Mouse (Mus musculus): ENCODE results near the gene Txndc17. TPM values are rescaled to one million over a fixed set of nuclear protein-coding genes. Genes with fewer than 3 reads are reported as not detected.
A peak's percentile ranks its signal among the peaks of the same experiment; 100 is the strongest.

Gene Txndc17
- polyA plus RNA-seq, 1 experiment from 2014 or later: 197 TPM

DNA sequence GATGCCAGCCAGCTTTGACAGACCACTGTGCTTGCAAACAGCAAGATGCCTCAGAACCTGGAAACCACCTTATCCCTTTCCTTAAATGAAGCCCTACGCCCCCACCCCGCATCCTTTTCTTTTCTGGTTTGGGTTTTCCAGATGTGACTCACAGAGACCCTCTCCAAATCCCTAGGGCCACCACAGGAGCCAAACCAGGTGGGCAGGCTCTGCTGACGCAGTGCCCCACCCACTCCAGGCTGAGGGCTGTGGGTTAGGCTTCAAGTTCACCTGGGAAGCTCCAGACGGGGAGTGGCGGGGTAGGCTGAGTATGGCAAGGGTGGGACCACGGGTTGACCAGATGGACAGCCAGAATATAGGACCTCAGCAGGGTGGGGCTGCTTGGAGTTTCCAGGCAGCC, 19.6 kb downstream of the Txndc17 start:
- Histone ChIP-seq H3K4me1 (ENCODE audit: control insufficient read depth, insufficient read depth, low read length) (no peaks in the 10 kb centered on the region; the same call in 1 of the 2 replicates), H3K36me3 (ENCODE audit: control insufficient read depth, insufficient read depth, low read length) (no peaks in the 10 kb centered on the region), H3K4me3 (ENCODE audit: low read depth, low read length) (no peak overlapping the region), H3K27me3 (replicated peaks; ENCODE audit: control insufficient read depth, insufficient read depth, low read length) (no peaks in the 10 kb centered on the region), H3K9ac (ENCODE audit: low read depth, low read length) (no peak overlapping the region), H3K9me3 (ENCODE audit: control insufficient read depth, low read length) (no peaks in the 10 kb centered on the region), H3K4me2 (ENCODE audit: low read depth, low read length) (no peak overlapping the region), H3K27ac (replicated peaks; ENCODE audit: low read depth, low read length) (no peak overlapping the region)
- no peak for DNase-seq (ENCODE audit: low spot score)
- WGBS: 78% methylated on average over 6 of the region's 6 CpGs
- no peak for ATAC-seq (ENCODE audit: low read depth)

- DNase-seq (ENCODE audit: low spot score): no peak
- WGBS: 88% methylated on average over 4 of the region's 4 CpGs
Observed at GRCm38 (mm10) chr11:72228513-72228912, 21.2 kb downstream of the Txndc17 start.

GRCm38 (mm10) chr11:72232068-72232467, 24.7 kb downstream of the Txndc17 start:
- Histone ChIP-seq H3K4me2 (ENCODE audit: low read depth, low read length) (no peak overlapping the region), H3K9ac (ENCODE audit: low read depth, low read length) (no peak overlapping the region), H3K27me3 (replicated peaks; ENCODE audit: control insufficient read depth, insufficient read depth, low read length) (no peaks in the 10 kb centered on the region), H3K27ac (replicated peaks; ENCODE audit: low read depth, low read length) (no peak overlapping the region), H3K9me3 (ENCODE audit: control insufficient read depth, low read length) (no peaks in the 10 kb centered on the region), H3K4me1 (ENCODE audit: control insufficient read depth, insufficient read depth, low read length) (no peaks in the 10 kb centered on the region), H3K4me3 (ENCODE audit: low read depth, low read length) (no peak overlapping the region), H3K36me3 (ENCODE audit: control insufficient read depth, insufficient read depth, low read length) (no peaks in the 10 kb centered on the region)
- DNase-seq (ENCODE audit: low spot score) (no peak), ATAC-seq (ENCODE audit: low read depth) (no peak)
- 85% methylated on average over 7 of the region's 7 CpGs for WGBS

More at GRCm38 (mm10) chr11:72228513-72228912, 21.2 kb downstream of the Txndc17 start:
- H3K4me3 ChIP-seq (ENCODE audit: low read depth, low read length): no peak overlapping the region
- H3K9me3 ChIP-seq (ENCODE audit: control insufficient read depth, low read length): no peaks in the 10 kb centered on the region
- no peaks in the 10 kb centered on the region; the same call in 1 of the 2 replicates for H3K4me1 ChIP-seq (ENCODE audit: control insufficient read depth, insufficient read depth, low read length)
- no peak overlapping the region for H3K9ac ChIP-seq (ENCODE audit: low read depth, low read length)
- ATAC-seq (ENCODE audit: low read depth): no peak
- no peak overlapping the region for H3K4me2 ChIP-seq (ENCODE audit: low read depth, low read length)
- H3K36me3 ChIP-seq (ENCODE audit: control insufficient read depth, insufficient read depth, low read length): no peaks in the 10 kb centered on the region
- H3K27me3 ChIP-seq (replicated peaks; ENCODE audit: control insufficient read depth, insufficient read depth, low read length): no peaks in the 10 kb centered on the region
- no peak overlapping the region for H3K27ac ChIP-seq (replicated peaks; ENCODE audit: low read depth, low read length)

- no peaks in the 10 kb centered on the region for H3K4me1 ChIP-seq (ENCODE audit: control insufficient read depth, insufficient read depth, low read length)
- WGBS: 43% methylated on average over 1 of the region's 1 CpGs
- no peaks in the 10 kb centered on the region for H3K27me3 ChIP-seq (replicated peaks; ENCODE audit: control insufficient read depth, insufficient read depth, low read length)
- DNase-seq (ENCODE audit: low spot score) (no peak), ATAC-seq (ENCODE audit: low read depth) (no peak)
- no peaks in the 10 kb centered on the region for H3K9me3 ChIP-seq (ENCODE audit: control insufficient read depth, low read length)
- no peak overlapping the region for H3K4me2 ChIP-seq (ENCODE audit: low read depth, low read length)
- no peak overlapping the region for H3K9ac ChIP-seq (ENCODE audit: low read depth, low read length)
- no peak overlapping the region for H3K27ac ChIP-seq (replicated peaks; ENCODE audit: low read depth, low read length)
- H3K36me3 ChIP-seq (ENCODE audit: control insufficient read depth, insufficient read depth, low read length): no peaks in the 10 kb centered on the region
- no peak overlapping the region for H3K4me3 ChIP-seq (ENCODE audit: low read depth, low read length)
Observed at GRCm38 (mm10) chr11:72232991-72233390, 25.6 kb downstream of the Txndc17 start.

DNA sequence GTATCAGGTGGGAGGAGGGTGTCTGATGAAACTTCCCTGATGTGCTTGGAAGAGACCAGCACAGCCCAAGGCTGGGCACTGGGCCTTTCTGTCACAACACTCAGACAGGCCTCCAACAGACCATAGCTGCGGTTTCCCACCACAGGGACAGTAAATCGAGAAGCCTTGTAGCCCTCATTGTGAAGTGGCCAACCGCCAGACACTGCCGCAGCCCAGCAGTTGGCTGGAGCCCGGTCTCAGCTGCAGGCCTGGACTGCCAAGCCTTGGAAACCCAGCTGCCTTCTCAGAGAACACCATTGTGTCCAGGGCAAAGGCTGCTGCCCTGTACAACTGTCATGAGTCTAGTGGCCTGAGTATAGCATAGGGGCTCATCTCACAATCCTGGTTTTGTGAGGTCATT, 26.7 kb downstream of the Txndc17 start:
- DNase-seq (ENCODE audit: low spot score): no peak
- 67% methylated on average over 5 of the region's 5 CpGs for WGBS
- Histone ChIP-seq H3K9me3 (ENCODE audit: control insufficient read depth, low read length) (no peaks in the 10 kb centered on the region), H3K36me3 (ENCODE audit: control insufficient read depth, insufficient read depth, low read length) (no peaks in the 10 kb centered on the region), H3K27ac (replicated peaks; ENCODE audit: low read depth, low read length) (no peak overlapping the region), H3K4me2 (ENCODE audit: low read depth, low read length) (no peak overlapping the region), H3K4me3 (ENCODE audit: low read depth, low read length) (no peak overlapping the region), H3K27me3 (replicated peaks; ENCODE audit: control insufficient read depth, insufficient read depth, low read length) (no peaks in the 10 kb centered on the region), H3K9ac (ENCODE audit: low read depth, low read length) (no peak overlapping the region), H3K4me1 (ENCODE audit: control insufficient read depth, insufficient read depth, low read length) (no peaks in the 10 kb centered on the region)
- ATAC-seq (ENCODE audit: low read depth): no peak

DNA sequence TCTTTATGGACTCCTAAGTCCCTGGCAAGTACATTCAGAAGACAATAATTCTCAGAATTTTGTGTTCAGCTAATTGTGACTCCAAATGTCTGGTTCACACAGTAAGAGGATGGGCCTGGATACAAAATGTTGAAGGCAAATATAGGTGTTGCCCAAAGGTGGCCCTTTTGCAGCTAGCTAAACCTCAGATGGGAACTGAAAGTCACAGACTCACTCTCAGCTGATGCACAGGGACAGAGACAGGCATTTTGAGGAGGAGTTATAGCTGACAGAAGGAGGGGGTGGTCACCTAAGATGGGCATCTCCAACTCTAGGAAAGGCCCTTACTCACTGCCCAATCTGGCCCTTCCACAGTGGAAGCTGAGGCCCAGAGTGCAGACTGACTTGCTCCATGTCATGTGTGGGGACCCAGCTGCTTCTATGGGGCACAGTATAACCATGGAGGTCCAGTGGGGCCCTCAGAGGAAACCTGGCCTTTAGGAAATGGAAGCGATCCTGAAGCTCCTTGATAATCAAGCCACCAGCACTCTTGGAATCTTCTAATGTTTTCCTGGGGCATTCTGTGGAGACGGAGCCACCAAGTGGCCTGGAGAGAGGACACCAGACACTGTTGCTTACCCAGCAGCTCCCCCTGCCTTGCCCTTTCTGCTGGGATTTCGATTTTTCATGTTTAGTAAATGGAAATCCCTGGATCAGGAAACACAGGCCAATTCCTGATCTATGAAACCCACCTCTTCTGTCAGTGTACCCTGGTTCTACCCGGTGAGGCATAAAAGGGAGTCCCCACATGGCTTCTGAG, 32.9 kb downstream of the Txndc17 start:
- Histone ChIP-seq H3K4me3 (ENCODE audit: low read depth, low read length) (no peak overlapping the region), H3K36me3 (ENCODE audit: control insufficient read depth, insufficient read depth, low read length) (no peaks in the 10 kb centered on the region), H3K9me3 (ENCODE audit: control insufficient read depth, low read length) (no peaks in the 10 kb centered on the region), H3K4me1 (ENCODE audit: control insufficient read depth, insufficient read depth, low read length) (no peaks in the 10 kb centered on the region), H3K9ac (ENCODE audit: low read depth, low read length) (no peak overlapping the region), H3K27ac (replicated peaks; ENCODE audit: low read depth, low read length) (no peak overlapping the region), H3K4me2 (ENCODE audit: low read depth, low read length) (no peak overlapping the region), H3K27me3 (replicated peaks; ENCODE audit: control insufficient read depth, insufficient read depth, low read length) (no peaks in the 10 kb centered on the region)
- DNase-seq (ENCODE audit: low spot score) (no peak), ATAC-seq (ENCODE audit: low read depth) (no peak)
- 71% methylated on average over 4 of the region's 4 CpGs for WGBS

DNA sequence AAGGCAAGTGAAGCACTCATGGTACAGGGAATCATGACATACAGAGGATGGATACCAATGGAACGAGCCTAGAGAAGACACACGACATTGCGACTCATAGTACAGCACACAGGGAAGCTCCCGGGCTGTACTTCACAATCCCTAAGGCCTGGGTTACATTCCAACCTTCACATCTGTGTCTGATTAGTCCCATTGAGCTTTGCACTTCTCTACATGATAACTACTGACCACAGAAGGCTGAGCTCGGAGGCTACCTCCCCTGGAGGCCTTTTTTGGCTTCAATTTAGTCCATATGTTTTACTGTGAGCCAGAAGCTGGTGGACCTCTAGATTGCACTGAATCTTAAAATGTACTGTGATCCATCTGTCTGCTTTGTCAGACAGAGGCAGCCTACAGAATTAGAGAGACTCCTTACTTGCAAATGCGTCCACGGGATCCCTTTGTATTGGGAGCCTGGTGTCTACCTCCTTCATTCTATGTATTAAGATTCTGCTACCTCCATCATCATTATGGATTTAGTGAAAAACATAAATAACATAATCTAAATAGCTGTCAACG, 37.9 kb downstream of the Txndc17 start:
- no peak overlapping the region for H3K9ac ChIP-seq (ENCODE audit: low read depth, low read length)
- H3K36me3 ChIP-seq (ENCODE audit: control insufficient read depth, insufficient read depth, low read length): no peaks in the 10 kb centered on the region
- DNase-seq (ENCODE audit: low spot score): peak; percentile 32
- no peak overlapping the region for H3K4me2 ChIP-seq (ENCODE audit: low read depth, low read length)
- H3K27me3 ChIP-seq (replicated peaks; ENCODE audit: control insufficient read depth, insufficient read depth, low read length): no peaks in the 10 kb centered on the region
- H3K9me3 ChIP-seq (ENCODE audit: control insufficient read depth, low read length): no peaks in the 10 kb centered on the region
- no peak overlapping the region for H3K4me3 ChIP-seq (ENCODE audit: low read depth, low read length)
- no peak for ATAC-seq (ENCODE audit: low read depth)
- WGBS: 60% methylated on average over 8 of the region's 8 CpGs
- H3K27ac ChIP-seq (replicated peaks; ENCODE audit: low read depth, low read length): no peak overlapping the region
- H3K4me1 ChIP-seq (ENCODE audit: control insufficient read depth, insufficient read depth, low read length): no peaks in the 10 kb centered on the region

DNA sequence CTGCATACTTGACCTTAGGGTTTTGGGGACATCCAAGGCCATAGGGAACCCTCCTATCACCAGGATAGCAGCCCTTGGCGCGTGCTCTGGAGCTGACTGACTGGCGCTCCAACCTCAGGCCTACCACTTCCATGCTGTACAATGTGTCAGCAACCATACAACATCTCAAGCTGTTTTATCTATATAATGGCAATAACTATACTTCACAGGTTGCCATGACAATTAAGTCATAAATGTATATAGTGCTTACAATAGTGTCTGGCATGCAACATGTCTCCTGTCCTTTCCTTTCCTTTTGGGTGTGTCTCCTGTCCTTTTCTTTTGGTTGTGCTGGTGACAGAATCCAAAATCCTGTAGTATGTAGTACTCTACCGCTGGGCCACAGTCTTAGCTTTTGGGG, 48.3 kb downstream of the Txndc17 start:
- no peak overlapping the region for H3K9ac ChIP-seq (ENCODE audit: low read depth, low read length)
- H3K4me1 ChIP-seq (ENCODE audit: control insufficient read depth, insufficient read depth, low read length): no peaks in the 10 kb centered on the region
- WGBS: 95% methylated on average over 4 of the region's 4 CpGs
- DNase-seq (ENCODE audit: low spot score) (no peak), ATAC-seq (ENCODE audit: low read depth) (no peak)
- H3K4me2 ChIP-seq (ENCODE audit: low read depth, low read length): no peak overlapping the region
- H3K36me3 ChIP-seq (ENCODE audit: control insufficient read depth, insufficient read depth, low read length): no peaks in the 10 kb centered on the region
- no peak overlapping the region for H3K4me3 ChIP-seq (ENCODE audit: low read depth, low read length)
- H3K27me3 ChIP-seq (replicated peaks; ENCODE audit: control insufficient read depth, insufficient read depth, low read length): no peaks in the 10 kb centered on the region
- H3K9me3 ChIP-seq (ENCODE audit: control insufficient read depth, low read length): no peaks in the 10 kb centered on the region
- no peak overlapping the region for H3K27ac ChIP-seq (replicated peaks; ENCODE audit: low read depth, low read length)

DNA sequence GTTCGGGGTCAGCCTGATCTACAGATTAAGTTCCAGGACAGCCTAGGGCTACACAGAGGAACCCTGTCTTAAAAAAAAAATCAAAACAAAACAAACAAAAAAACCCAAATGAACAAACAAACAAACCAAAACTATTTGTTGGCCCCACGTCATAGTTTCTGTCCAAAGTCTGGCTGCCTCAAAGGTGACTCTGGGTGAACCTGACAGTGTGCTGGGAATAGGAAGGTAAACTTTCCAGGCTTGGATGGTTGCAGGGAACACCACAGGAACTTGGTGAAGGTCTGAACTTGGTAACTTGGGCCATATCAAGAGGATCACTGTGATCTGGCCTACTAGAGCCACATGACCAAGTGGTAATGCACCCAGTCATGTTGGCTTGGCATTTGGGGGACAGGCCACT, 49.1 kb downstream of the Txndc17 start:
- WGBS: 79% methylated on average over 2 of the region's 2 CpGs

More for the DNA sequence above, 49.1 kb downstream of the Txndc17 start:
- DNase-seq (ENCODE audit: low spot score): no peak
- H3K4me1 ChIP-seq (ENCODE audit: control insufficient read depth, insufficient read depth, low read length): no peaks in the 10 kb centered on the region
- no peaks in the 10 kb centered on the region for H3K36me3 ChIP-seq (ENCODE audit: control insufficient read depth, insufficient read depth, low read length)
- H3K9ac ChIP-seq (ENCODE audit: low read depth, low read length): no peak overlapping the region
- no peak overlapping the region for H3K4me2 ChIP-seq (ENCODE audit: low read depth, low read length)
- H3K4me3 ChIP-seq (ENCODE audit: low read depth, low read length): no peak overlapping the region
- H3K27me3 ChIP-seq (replicated peaks; ENCODE audit: control insufficient read depth, insufficient read depth, low read length): no peaks in the 10 kb centered on the region
- no peaks in the 10 kb centered on the region for H3K9me3 ChIP-seq (ENCODE audit: control insufficient read depth, low read length)
- no peak overlapping the region for H3K27ac ChIP-seq (replicated peaks; ENCODE audit: low read depth, low read length)
- no peak for ATAC-seq (ENCODE audit: low read depth)
